Mouse (Mus musculus) gastrocnemius, postnatal 14 days (tissue): ENCODE measurements at regions not wholly inside any gene's neighbourhood (a gene's known extent, or its start where the extent isn't known, plus 50 kb on each side); places are given as distances from the start of the nearest gene placed in this dataset.

Source experiments
- DNase-seq: peaks from one replicate; pipeline ENCODE4 v3.0.0; 2021; ENCODE audit warnings: mixed read lengths
- intact Hi-C: fragments of 180-260 bp; cut with DNase I; formaldehyde crosslinking; loops from one replicate; pipeline ENCODE4 v1.15.1; 2025; ENCODE audit warnings: low total_unique reads

GRCm38 (mm10) chr2:145003509-145003908 is 164.0 kb upstream of the Slc24a3 start:
- DNase-seq = no peak
- intact Hi-C loops = no loop called here

GRCm38 (mm10) chr2:145010674-145011073 is 156.9 kb upstream of the Slc24a3 start:
- intact Hi-C loops = no loop called here
- no peak for DNase-seq

GRCm38 (mm10) chr2:145011221-145011620 is 156.3 kb upstream of the Slc24a3 start:
- no peak for DNase-seq
- intact Hi-C loops = no loop called here

GRCm38 (mm10) chr2:145015951-145016350 is 151.6 kb upstream of the Slc24a3 start:
- intact Hi-C loops = no loop called here
- DNase-seq = no peak

GRCm38 (mm10) chr2:145016939-145017338 is 150.6 kb upstream of the Slc24a3 start:
- intact Hi-C loops = no loop called here
- DNase-seq = no peak

GRCm38 (mm10) chr2:145017625-145018167 is 149.9 kb upstream of the Slc24a3 start:
- intact Hi-C loops = no loop called here

GRCm38 (mm10) chr2:145047743-145048142 is 119.8 kb upstream of the Slc24a3 start:
- intact Hi-C loops = no loop called here

More at GRCm38 (mm10) chr2:145017625-145018167, 149.9 kb upstream of the Slc24a3 start:
- no peak for DNase-seq

GRCm38 (mm10) chr2:145049655-145050376 is 117.7 kb upstream of the Slc24a3 start:
- intact Hi-C loops = no loop called here
- DNase-seq = no peak

More at GRCm38 (mm10) chr2:145047743-145048142, 119.8 kb upstream of the Slc24a3 start:
- DNase-seq = no peak

- intact Hi-C loops = no loop called here
- no peak for DNase-seq
These were observed 115.1 kb upstream of the Slc24a3 start for GRCm38 (mm10) chr2:145052405-145052804.

GRCm38 (mm10) chr2:145056219-145056618 is 111.3 kb upstream of the Slc24a3 start:
- intact Hi-C loops = no loop called here
- DNase-seq = no peak

GRCm38 (mm10) chr2:145056762-145057161 is 110.8 kb upstream of the Slc24a3 start:
- no peak for DNase-seq
- intact Hi-C loops = no loop called here

- DNase-seq = no peak
- intact Hi-C loops = no loop called here
These were observed 97.6 kb upstream of the Slc24a3 start for GRCm38 (mm10) chr2:145069931-145070330.

- intact Hi-C loops = no loop called here
- no peak for DNase-seq
These were observed 85.6 kb upstream of the Slc24a3 start for GRCm38 (mm10) chr2:145081926-145082325.

- intact Hi-C loops = no loop called here
- no peak for DNase-seq
These were observed 82.9 kb upstream of the Slc24a3 start for GRCm38 (mm10) chr2:145084621-145085020.

GRCm38 (mm10) chr2:145086118-145086517 is 81.4 kb upstream of the Slc24a3 start:
- intact Hi-C loops = no loop called here
- peak; percentile 15 for DNase-seq

GRCm38 (mm10) chr2:145103295-145103694 is 64.3 kb upstream of the Slc24a3 start:
- intact Hi-C loops = no loop called here
- DNase-seq = no peak

- DNase-seq = no peak
- intact Hi-C loops = no loop called here
These were observed 55.9 kb upstream of the Slc24a3 start for GRCm38 (mm10) chr2:145111615-145112014.

GRCm38 (mm10) chr2:145115043-145115442 is 52.5 kb upstream of the Slc24a3 start:
- intact Hi-C loops = no loop called here
- DNase-seq = no peak
